Mouse (Mus musculus) E14TG2a.4 (cell line): ENCODE measurements around the gene Sel1l3.

Source experiments
- CTCF ChIP-seq: conservative IDR thresholded peaks from 2 replicates; pipeline ENCODE4 v1.5.1; 2014; ENCODE audit warnings: low read length
- NANOG ChIP-seq: IDR thresholded peaks from 2 replicates; pipeline ENCODE4 v1.6.1; 2014; ENCODE audit warnings: borderline replicate concordance, low read length, mixed read lengths
- POU5F1 ChIP-seq: IDR thresholded peaks from 2 replicates; pipeline ENCODE4 v1.6.1; 2014; ENCODE audit warnings: low read length, borderline replicate concordance

- no peak for TF ChIP-seq CTCF
- no peak for TF ChIP-seq POU5F1
- TF ChIP-seq NANOG: no peak
These were observed 681 bp downstream of the Sel1l3 start for GRCm38 (mm10) chr5:53212782-53213710.
